Mouse (Mus musculus) forebrain, embryonic 13.5 days (tissue): ENCODE measurements around the gene Grid1. TPM values are rescaled to one million over a fixed set of nuclear protein-coding genes. Genes with fewer than 3 reads are reported as not detected.
A peak's percentile ranks its signal among the peaks of the same experiment; 100 is the strongest.

Experiments used
- ATAC-seq: fragments of 200-750 bp; cut with Nextera tagmentation; 2 replicates; pipeline ENCODE4 v1.8.0; 2017
- H3K27ac ChIP-seq: fragments of 300-500 bp; sonication (generic); 2 replicates; pipeline ENCODE4 v1.5.1; 2015; ENCODE audit warnings: inconsistent platforms, mild to moderate bottlenecking, moderate library complexity
- H3K27me3 ChIP-seq: fragments of 300-500 bp; sonication (generic); 2 replicates; pipeline ENCODE4 v1.6.1; 2015; ENCODE audit warnings: mild to moderate bottlenecking, inconsistent platforms
- H3K36me3 ChIP-seq: fragments of 300-500 bp; sonication (generic); 2 replicates; pipeline ENCODE4 v1.6.1; 2015; ENCODE audit warnings: mild to moderate bottlenecking, inconsistent platforms; ENCODE audit not compliant: poor library complexity, severe bottlenecking
- H3K4me1 ChIP-seq: fragments of 300-500 bp; sonication (generic); 2 replicates; pipeline ENCODE4 v1.6.1; 2015; ENCODE audit warnings: inconsistent platforms
- H3K4me2 ChIP-seq: fragments of 300-500 bp; sonication (generic); 2 replicates; pipeline ENCODE4 v1.6.1; 2015; ENCODE audit warnings: inconsistent platforms, mild to moderate bottlenecking, moderate library complexity
- H3K4me3 ChIP-seq: fragments of 300-500 bp; sonication (generic); 2 replicates; pipeline ENCODE4 v1.5.1; 2015; ENCODE audit warnings: mild to moderate bottlenecking, inconsistent platforms
- H3K9ac ChIP-seq: fragments of 300-500 bp; sonication (generic); 2 replicates; pipeline ENCODE4 v1.6.1; 2015; ENCODE audit warnings: mild to moderate bottlenecking, inconsistent platforms
- H3K9me3 ChIP-seq: fragments of 300-500 bp; sonication (generic); replicated peaks from 2 replicates; pipeline ENCODE4 v1.6.1; 2016; ENCODE audit warnings: inconsistent platforms
- WGBS: fragments of 180-500 bp; shearing (Covaris S2); methylation state at CpG from one replicate; pipeline ENCODE4 v1.1.7; 2015; 5-methylcytosine and 5-hydroxymethylcytosine counted together
- polyA plus RNA-seq: library from polyadenylated mRNA; unstranded; fragments of >200 nt; fragmentation: Nextera tagmentation; extraction: Ambion mirVana; gene quantifications from 2 replicates; pipeline ENCODE4 v1.2.1, GENCODE M21; 2015

Grid1 gene
- polyA plus RNA-seq, 1 experiment from 2014 or later, result 1.2 TPM

- H3K4me2 ChIP-seq, result no peak overlapping the region
- H3K9ac ChIP-seq, result no peak overlapping the region
- H3K27me3 ChIP-seq, result no peaks in the 10 kb centered on the region
- WGBS, result 71% methylated on average over 7 of the region's 7 CpGs
- H3K4me3 ChIP-seq, result no peak overlapping the region
- no peaks in the 10 kb centered on the region for H3K36me3 ChIP-seq
- peak; percentile 66; the same call in 1 of the 2 replicates for ATAC-seq
- H3K4me1 ChIP-seq, result 0 out of 2 replicates have a peak, but pooled peaks cover 4% of the 10 kb centered on the region
- no peaks in the 10 kb centered on the region for H3K9me3 ChIP-seq
- H3K27ac ChIP-seq, result no peak overlapping the region
Measured at GRCm38 (mm10) chr14:35139824-35140223, 319.9 kb downstream of the Grid1 start.

DNA sequence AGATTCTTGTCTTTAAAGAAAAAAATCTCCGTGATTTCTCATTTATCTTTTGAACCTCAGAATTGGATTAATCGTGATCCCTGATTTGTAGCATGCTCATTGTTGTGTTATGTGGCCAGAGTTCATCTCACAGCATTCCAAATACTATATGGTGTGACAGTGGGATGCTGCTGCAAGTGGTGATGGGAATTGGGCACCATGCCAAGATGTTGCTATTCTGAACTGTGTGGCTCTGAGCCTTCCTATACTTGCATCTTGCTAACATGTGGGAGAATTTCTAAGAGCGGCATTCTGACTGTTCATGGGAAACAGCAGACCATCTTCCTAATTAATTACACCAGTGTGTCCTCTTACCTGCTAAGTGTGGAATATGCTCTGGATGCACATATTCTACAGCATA, 332.5 kb downstream of the Grid1 start:
- 70% methylated on average over 3 of the region's 3 CpGs for WGBS
- no peak overlapping the region for H3K27ac ChIP-seq
- no peak overlapping the region for H3K9ac ChIP-seq
- H3K4me1 ChIP-seq, result no peaks in the 10 kb centered on the region
- H3K9me3 ChIP-seq, result no peaks in the 10 kb centered on the region
- H3K27me3 ChIP-seq, result no peaks in the 10 kb centered on the region
- H3K36me3 ChIP-seq, result no peaks in the 10 kb centered on the region
- H3K4me2 ChIP-seq, result no peak overlapping the region
- peak; percentile 75 for ATAC-seq
- no peak overlapping the region for H3K4me3 ChIP-seq

DNA sequence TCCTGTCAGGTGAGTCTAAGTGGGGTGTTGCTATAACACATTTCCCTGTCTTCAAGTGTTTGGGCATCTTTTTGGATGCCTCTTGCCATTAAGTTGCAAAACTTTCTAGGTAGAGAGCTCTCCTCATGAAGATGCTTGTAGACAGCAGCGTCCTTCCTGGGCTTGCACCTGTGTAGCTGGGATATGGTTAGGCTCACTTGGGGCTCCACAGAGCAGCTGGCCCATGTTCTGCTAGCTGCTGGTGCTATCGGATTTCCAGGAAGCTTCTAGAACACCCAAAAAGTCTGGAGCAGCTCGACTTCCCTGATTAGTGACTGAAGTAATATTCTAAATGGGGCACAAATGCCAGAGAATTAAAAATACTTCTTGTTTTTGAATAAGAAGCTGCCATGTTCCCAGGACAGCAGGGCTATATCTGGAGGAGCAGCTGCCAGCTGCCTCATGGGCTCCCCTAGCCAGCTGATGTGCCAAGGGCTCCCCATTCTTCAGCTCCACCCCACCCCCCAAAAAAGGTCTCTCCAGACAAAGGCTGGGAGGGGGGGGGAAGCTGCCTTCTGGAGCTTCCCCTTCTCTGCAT, 333.9 kb downstream of the Grid1 start:
- H3K9ac ChIP-seq, result no peak overlapping the region
- ATAC-seq, result no peak
- 76% methylated on average over 3 of the region's 3 CpGs for WGBS
- no peak overlapping the region for H3K27ac ChIP-seq
- no peak overlapping the region for H3K4me3 ChIP-seq
- H3K4me2 ChIP-seq, result no peak overlapping the region
- H3K9me3 ChIP-seq, result no peaks in the 10 kb centered on the region
- no peaks in the 10 kb centered on the region for H3K27me3 ChIP-seq
- no peaks in the 10 kb centered on the region for H3K4me1 ChIP-seq
- H3K36me3 ChIP-seq, result no peaks in the 10 kb centered on the region

- H3K9ac ChIP-seq, result no peak overlapping the region
- 65% methylated on average over 3 of the region's 3 CpGs for WGBS
- no peaks in the 10 kb centered on the region for H3K36me3 ChIP-seq
- H3K4me2 ChIP-seq, result no peak overlapping the region
- H3K27me3 ChIP-seq, result no peaks in the 10 kb centered on the region
- no peaks in the 10 kb centered on the region for H3K9me3 ChIP-seq
- H3K4me3 ChIP-seq, result no peak overlapping the region
- no peaks in the 10 kb centered on the region for H3K4me1 ChIP-seq
- H3K27ac ChIP-seq, result no peak overlapping the region
- ATAC-seq, result no peak
Measured at GRCm38 (mm10) chr14:35154364-35154763, 334.5 kb downstream of the Grid1 start.

DNA sequence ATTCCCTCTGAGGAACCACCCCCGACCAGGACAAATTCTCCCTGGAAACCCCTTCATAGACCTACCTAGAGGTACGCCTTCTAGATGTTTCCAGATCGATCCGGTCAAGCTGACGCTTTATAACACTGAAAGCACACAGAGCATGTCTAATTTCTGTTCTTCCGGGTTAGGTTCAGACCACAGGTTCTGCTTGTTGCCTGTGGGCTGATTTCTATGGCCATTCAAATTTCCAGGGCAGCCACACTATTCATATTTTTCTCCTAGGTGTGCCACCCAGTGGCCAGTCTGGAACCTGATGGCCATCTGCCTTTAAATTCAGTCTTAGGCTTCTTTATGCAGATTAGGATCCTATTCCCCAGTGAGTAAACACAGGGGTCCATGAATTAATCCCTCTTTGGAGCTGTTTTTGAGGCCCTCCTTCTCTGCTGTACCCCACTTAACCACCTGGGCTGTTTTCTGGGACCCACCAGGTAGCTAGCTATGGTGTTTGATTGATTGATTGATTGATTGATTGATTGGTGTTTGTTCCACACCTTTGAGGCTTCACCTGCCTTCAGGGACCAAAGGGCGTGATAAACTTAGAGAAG, 337.3 kb downstream of the Grid1 start:
- Histone ChIP-seq H3K4me1 (no peaks in the 10 kb centered on the region), H3K36me3 (no peaks in the 10 kb centered on the region), H3K9me3 (no peaks in the 10 kb centered on the region), H3K9ac (no peak overlapping the region), H3K27me3 (no peaks in the 10 kb centered on the region), H3K4me2 (no peak overlapping the region), H3K4me3 (no peak overlapping the region), H3K27ac (no peak overlapping the region)
- WGBS, result 86% methylated on average over 7 of the region's 7 CpGs
- ATAC-seq, result no peak; the same call in 1 of the 2 replicates

DNA sequence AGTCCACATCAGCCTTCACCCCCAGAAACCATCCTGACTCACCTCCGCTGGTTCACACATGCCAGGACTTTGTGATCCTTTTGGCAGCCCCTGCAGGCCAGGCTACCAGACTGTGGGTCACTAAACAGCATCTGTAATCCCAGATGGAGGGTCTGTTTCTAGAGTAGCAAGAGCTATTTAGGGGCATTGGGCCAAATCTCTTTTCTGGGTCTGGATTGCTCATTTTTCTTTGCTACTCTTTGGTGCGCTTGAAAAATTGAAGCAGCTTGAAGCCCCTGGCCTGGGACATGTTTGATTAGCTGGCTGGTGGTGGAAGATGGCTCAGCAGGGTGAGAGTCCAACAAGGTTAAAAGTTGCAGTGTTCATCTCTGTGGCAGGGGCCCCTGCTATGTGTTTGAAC, 339.4 kb downstream of the Grid1 start:
- no peaks in the 10 kb centered on the region for H3K27me3 ChIP-seq
- no peak overlapping the region for H3K9ac ChIP-seq
- no peak overlapping the region for H3K27ac ChIP-seq
- H3K4me1 ChIP-seq, result no peaks in the 10 kb centered on the region
- no peaks in the 10 kb centered on the region for H3K36me3 ChIP-seq
- 95% methylated on average over 2 of the region's 2 CpGs for WGBS
- H3K4me3 ChIP-seq, result no peak overlapping the region
- no peak overlapping the region for H3K4me2 ChIP-seq
- no peak for ATAC-seq
- H3K9me3 ChIP-seq, result no peaks in the 10 kb centered on the region

DNA sequence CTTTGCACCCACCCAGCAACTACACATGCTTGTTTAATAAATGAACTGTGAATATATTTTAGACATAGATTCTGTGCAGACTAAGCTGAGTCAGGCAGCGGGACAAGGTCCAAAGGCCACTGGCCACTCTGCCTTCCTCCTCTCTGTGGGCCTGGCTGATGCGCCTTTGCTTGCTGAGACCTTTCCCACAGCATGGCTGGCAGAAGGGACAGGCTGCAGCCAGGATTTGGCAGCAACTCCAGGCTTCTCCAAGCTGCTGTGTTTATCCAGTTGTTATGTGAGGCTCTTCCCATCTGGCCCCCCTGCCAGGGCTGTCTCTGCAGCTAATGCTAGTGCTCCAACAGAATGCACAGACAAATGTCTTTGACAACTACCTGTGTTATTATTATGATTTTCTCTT, 347.5 kb downstream of the Grid1 start:
- Histone ChIP-seq H3K4me2 (no peak overlapping the region), H3K9ac (no peak overlapping the region), H3K9me3 (no peaks in the 10 kb centered on the region), H3K36me3 (no peaks in the 10 kb centered on the region), H3K4me1 (no peaks in the 10 kb centered on the region), H3K4me3 (no peak overlapping the region), H3K27me3 (no peaks in the 10 kb centered on the region), H3K27ac (no peak overlapping the region)
- whole genome bisulfite sequencing, result 73% methylated on average over 2 of the region's 2 CpGs
- ATAC-seq, result no peak

DNA sequence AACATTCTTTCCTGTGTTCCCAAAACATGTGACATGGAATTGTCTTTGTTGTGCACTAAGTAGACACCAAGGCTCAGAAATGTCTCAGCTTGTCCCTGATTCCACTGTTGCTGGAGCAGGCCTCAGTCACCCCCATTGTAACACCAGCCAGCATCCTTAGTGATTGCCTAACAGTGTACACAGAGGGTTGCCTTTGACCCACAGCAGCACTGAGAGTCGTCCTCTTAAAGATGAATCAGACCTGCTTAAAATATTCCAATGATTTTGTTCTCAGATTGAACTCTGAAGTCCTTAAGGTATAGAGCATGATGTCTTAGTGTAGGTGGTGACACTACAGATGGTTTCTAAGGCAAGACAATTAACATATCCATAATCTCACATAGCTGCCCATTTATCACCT, 354.0 kb downstream of the Grid1 start:
- Histone ChIP-seq H3K36me3 (no peaks in the 10 kb centered on the region), H3K27me3 (no peaks in the 10 kb centered on the region), H3K27ac (no peak overlapping the region), H3K9ac (no peak overlapping the region), H3K4me2 (no peak overlapping the region), H3K9me3 (no peaks in the 10 kb centered on the region), H3K4me1 (no peaks in the 10 kb centered on the region), H3K4me3 (no peak overlapping the region)
- 70% methylated on average over 1 of the region's 1 CpGs for WGBS
- no peak for ATAC-seq

GRCm38 (mm10) chr14:35176021-35176420, 356.1 kb downstream of the Grid1 start:
- Histone ChIP-seq H3K27me3 (no peaks in the 10 kb centered on the region), H3K4me1 (no peaks in the 10 kb centered on the region), H3K4me2 (no peak overlapping the region), H3K9me3 (no peaks in the 10 kb centered on the region), H3K27ac (no peak overlapping the region), H3K36me3 (no peaks in the 10 kb centered on the region), H3K9ac (no peak overlapping the region), H3K4me3 (no peak overlapping the region)
- WGBS, result 96% methylated on average over 3 of the region's 3 CpGs
- no peak for ATAC-seq

- no peaks in the 10 kb centered on the region for H3K9me3 ChIP-seq
- no peak overlapping the region for H3K4me2 ChIP-seq
- no peaks in the 10 kb centered on the region for H3K4me1 ChIP-seq
- H3K9ac ChIP-seq, result no peak overlapping the region
- no peak overlapping the region for H3K4me3 ChIP-seq
- no peaks in the 10 kb centered on the region for H3K36me3 ChIP-seq
- no peak overlapping the region for H3K27ac ChIP-seq
- ATAC-seq, result no peak
- no peaks in the 10 kb centered on the region for H3K27me3 ChIP-seq
Measured at GRCm38 (mm10) chr14:35179076-35179475, 359.2 kb downstream of the Grid1 start.

GRCm38 (mm10) chr14:35185399-35185798, 365.5 kb downstream of the Grid1 start:
- H3K36me3 ChIP-seq, result no peaks in the 10 kb centered on the region
- no peaks in the 10 kb centered on the region for H3K9me3 ChIP-seq
- no peak overlapping the region for H3K27ac ChIP-seq
- 91% methylated on average over 1 of the region's 1 CpGs for WGBS
- H3K4me2 ChIP-seq, result no peak overlapping the region
- H3K9ac ChIP-seq, result no peak overlapping the region
- no peak overlapping the region for H3K4me3 ChIP-seq
- ATAC-seq, result no peak
- no peaks in the 10 kb centered on the region for H3K27me3 ChIP-seq
- no peaks in the 10 kb centered on the region for H3K4me1 ChIP-seq

DNA sequence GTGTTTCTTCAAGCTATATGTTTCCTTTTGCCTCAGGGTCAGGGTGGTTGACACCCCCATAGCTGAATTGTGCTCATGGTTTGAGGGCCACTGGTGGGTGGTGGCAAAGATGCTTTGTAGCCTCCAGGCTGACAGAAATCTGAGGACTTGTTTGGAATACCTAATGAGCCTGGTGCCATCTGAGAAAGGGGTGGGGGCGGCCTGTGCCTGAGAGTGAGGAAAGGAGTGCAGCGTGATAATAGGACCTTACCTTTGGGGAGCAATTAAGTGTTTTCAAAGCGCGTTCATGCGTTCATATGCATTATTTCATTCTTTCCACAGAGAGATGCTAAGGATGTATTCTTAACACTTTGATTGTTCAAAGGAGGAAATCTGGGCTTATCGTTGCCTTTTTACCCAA, 372.3 kb downstream of the Grid1 start:
- no peaks in the 10 kb centered on the region for H3K9me3 ChIP-seq
- H3K4me3 ChIP-seq, result no peak overlapping the region
- no peak for ATAC-seq
- no peaks in the 10 kb centered on the region for H3K27me3 ChIP-seq
- H3K4me1 ChIP-seq, result peaks cover 5% of the 10 kb centered on the region; the same call in 1 of the 2 replicates
- H3K27ac ChIP-seq, result no peak overlapping the region
- WGBS, result 73% methylated on average over 6 of the region's 6 CpGs
- no peak overlapping the region for H3K4me2 ChIP-seq
- H3K9ac ChIP-seq, result no peak overlapping the region
- H3K36me3 ChIP-seq, result no peaks in the 10 kb centered on the region

DNA sequence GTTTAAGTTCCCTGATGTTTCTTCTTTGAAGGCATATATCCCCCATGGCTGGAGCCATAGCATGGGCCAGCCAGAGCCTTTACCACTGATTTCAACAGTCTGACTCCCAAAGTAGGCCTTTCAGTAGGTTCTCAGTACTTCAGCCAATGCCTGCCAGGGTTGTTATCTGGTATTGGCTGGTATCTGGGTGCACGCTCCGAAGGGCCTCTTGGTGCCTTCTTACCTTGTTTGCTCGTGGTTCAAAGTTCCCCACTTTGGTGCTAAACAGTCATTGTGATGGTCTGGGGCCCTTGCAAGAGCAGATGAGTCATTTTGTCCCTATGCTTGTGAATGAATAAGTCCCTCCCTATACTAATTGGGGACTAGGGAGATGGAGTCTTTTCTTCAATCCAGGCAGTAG, 377.5 kb downstream of the Grid1 start:
- ATAC-seq, result no peak
- Histone ChIP-seq H3K9ac (no peak overlapping the region), H3K36me3 (no peaks in the 10 kb centered on the region), H3K27ac (no peak overlapping the region), H3K9me3 (no peaks in the 10 kb centered on the region), H3K4me2 (no peak overlapping the region), H3K4me1 (peaks cover 1% of the 10 kb centered on the region; the same call in 1 of the 2 replicates), H3K27me3 (no peaks in the 10 kb centered on the region), H3K4me3 (no peak overlapping the region)
- WGBS, result 89% methylated on average over 3 of the region's 3 CpGs
